Mouse (Mus musculus) neural tube, embryonic 13.5 days (tissue): ENCODE results near the gene Amtn. TPM values are rescaled to one million over a fixed set of nuclear protein-coding genes. Genes with fewer than 3 reads are reported as not detected.
"Not testable (repeated sequence)": the region's sequence is repeated elsewhere in the genome, so short reads cannot be mapped to it uniquely, and the experiment has no call there.

Experiments used
- ATAC-seq: fragments of 200-750 bp; cut with Nextera tagmentation; 2 replicates; pipeline ENCODE4 v1.8.0; 2017; ENCODE audit warnings: low read depth, mild to moderate bottlenecking, moderate TSS enrichment, moderate library complexity
- H3K27ac ChIP-seq: fragments of 300-500 bp; sonication (generic); replicated peaks from 2 replicates; pipeline ENCODE4 v1.5.1; 2015; ENCODE audit warnings: moderate library complexity, mild to moderate bottlenecking, inconsistent platforms
- H3K27me3 ChIP-seq: fragments of 300-500 bp; sonication (generic); 2 replicates; pipeline ENCODE4 v1.6.1; 2015; ENCODE audit warnings: mild to moderate bottlenecking, inconsistent platforms
- H3K36me3 ChIP-seq: fragments of 300-500 bp; sonication (generic); 2 replicates; pipeline ENCODE4 v1.6.1; 2015; ENCODE audit warnings: mild to moderate bottlenecking, inconsistent platforms
- H3K4me1 ChIP-seq: fragments of 300-500 bp; sonication (generic); replicated peaks from 2 replicates; pipeline ENCODE4 v1.6.1; 2015; ENCODE audit warnings: inconsistent platforms
- H3K4me2 ChIP-seq: fragments of 300-500 bp; sonication (generic); 2 replicates; pipeline ENCODE4 v1.6.1; 2015; ENCODE audit warnings: inconsistent platforms, mild to moderate bottlenecking, moderate library complexity
- H3K4me3 ChIP-seq: fragments of 300-500 bp; sonication (generic); 2 replicates; pipeline ENCODE4 v1.5.1; 2015; ENCODE audit warnings: mild to moderate bottlenecking, inconsistent platforms
- H3K9ac ChIP-seq: fragments of 300-500 bp; sonication (generic); 2 replicates; pipeline ENCODE4 v1.6.1; 2015; ENCODE audit warnings: moderate library complexity, mild to moderate bottlenecking, inconsistent platforms
- H3K9me3 ChIP-seq: fragments of 300-500 bp; sonication (generic); 2 replicates; pipeline ENCODE4 v1.6.1; 2016; ENCODE audit warnings: inconsistent platforms
- WGBS: fragments of 180-500 bp; shearing (Covaris S2); methylation state at CpG from one replicate; pipeline ENCODE4 v1.1.7; 2015; 5-methylcytosine and 5-hydroxymethylcytosine counted together
- polyA plus RNA-seq: library from polyadenylated mRNA; unstranded; fragments of >200 nt; fragmentation: Nextera tagmentation; extraction: Ambion mirVana; gene quantifications from 2 replicates; pipeline ENCODE4 v1.2.1, GENCODE M21; 2015

Amtn gene
- polyA plus RNA-seq, result not detected in 2 replicates

- Histone ChIP-seq H3K27me3 (no peaks in the 10 kb centered on the region), H3K4me3 (no peak within 1 kb of the TSS), H3K27ac (no peak within 1 kb of the TSS), H3K4me2 (no peak within 1 kb of the TSS), H3K9me3 (no peaks in the 10 kb centered on the region), H3K4me1 (no peaks in the 10 kb centered on the region), H3K36me3 (no peaks in the 10 kb centered on the region), H3K9ac (no peak within 1 kb of the TSS)
- no peak for ATAC-seq
- WGBS, result 85% methylated on average over 4 of the region's 4 CpGs
Measured at GRCm38 (mm10) chr5:88375808-88376207, at the start of gene Amtn. Amtn (plus strand) TSS chr5:88376108.

- not testable (repeated sequence) for H3K4me2 ChIP-seq, H3K27me3 ChIP-seq, H3K4me3 ChIP-seq, H3K36me3 ChIP-seq, ATAC-seq, H3K27ac ChIP-seq, H3K9ac ChIP-seq, H3K9me3 ChIP-seq, H3K4me1 ChIP-seq
- 46% methylated on average over 2 of the region's 2 CpGs for WGBS
Measured at GRCm38 (mm10) chr5:88348533-88348932, 27.4 kb upstream of the Amtn start.

- WGBS, result 11% methylated on average over 5 of the region's 5 CpGs
- Histone ChIP-seq H3K9ac (no peak overlapping the region), H3K4me1 (no peaks in the 10 kb centered on the region), H3K27ac (no peak overlapping the region), H3K9me3 (no peaks in the 10 kb centered on the region), H3K36me3 (no peaks in the 10 kb centered on the region), H3K27me3 (no peaks in the 10 kb centered on the region), H3K4me3 (no peak overlapping the region), H3K4me2 (no peak overlapping the region)
- no peak for ATAC-seq
Measured at GRCm38 (mm10) chr5:88364768-88365167, 11.1 kb upstream of the Amtn start.

- H3K4me3 ChIP-seq, result no peak overlapping the region
- 75% methylated on average over 1 of the region's 1 CpGs for WGBS
- no peaks in the 10 kb centered on the region for H3K9me3 ChIP-seq
- no peaks in the 10 kb centered on the region for H3K4me1 ChIP-seq
- no peak for ATAC-seq
- no peak overlapping the region for H3K4me2 ChIP-seq
- H3K27me3 ChIP-seq, result no peaks in the 10 kb centered on the region
- no peaks in the 10 kb centered on the region for H3K36me3 ChIP-seq
- H3K9ac ChIP-seq, result no peak overlapping the region
- H3K27ac ChIP-seq, result no peak overlapping the region
Measured at GRCm38 (mm10) chr5:88366886-88367285, 9.0 kb upstream of the Amtn start.

GRCm38 (mm10) chr5:88370578-88371232 lies 5.2 kb upstream of the Amtn start:
- no peak overlapping the region for H3K9ac ChIP-seq
- H3K4me1 ChIP-seq, result no peaks in the 10 kb centered on the region
- H3K27ac ChIP-seq, result no peak overlapping the region
- 86% methylated on average over 6 of the region's 6 CpGs for WGBS
- H3K36me3 ChIP-seq, result no peaks in the 10 kb centered on the region
- H3K4me2 ChIP-seq, result no peak overlapping the region
- H3K4me3 ChIP-seq, result no peak overlapping the region
- no peak for ATAC-seq
- H3K9me3 ChIP-seq, result no peaks in the 10 kb centered on the region
- no peaks in the 10 kb centered on the region for H3K27me3 ChIP-seq

GRCm38 (mm10) chr5:88372563-88372962 lies 3.3 kb upstream of the Amtn start:
- Histone ChIP-seq H3K36me3 (no peaks in the 10 kb centered on the region), H3K9me3 (no peaks in the 10 kb centered on the region)
- no peak for ATAC-seq

GRCm38 (mm10) chr5:88391960-88392359 lies 16.1 kb downstream of the Amtn start:
- ATAC-seq, H3K36me3 ChIP-seq, H3K4me2 ChIP-seq, H3K4me3 ChIP-seq, H3K9me3 ChIP-seq, H3K27me3 ChIP-seq, H3K27ac ChIP-seq, H3K4me1 ChIP-seq, H3K9ac ChIP-seq: not testable (repeated sequence)
- WGBS, result 86% methylated on average over 2 of the region's 2 CpGs

More at GRCm38 (mm10) chr5:88372563-88372962, 3.3 kb upstream of the Amtn start:
- no peak overlapping the region for H3K27ac ChIP-seq
- no peaks in the 10 kb centered on the region for H3K27me3 ChIP-seq
- no peak overlapping the region for H3K9ac ChIP-seq
- H3K4me2 ChIP-seq, result no peak overlapping the region
- H3K4me3 ChIP-seq, result no peak overlapping the region
- no peaks in the 10 kb centered on the region for H3K4me1 ChIP-seq
- WGBS, result 87% methylated on average over 6 of the region's 6 CpGs

GRCm38 (mm10) chr5:88398581-88398980 lies 22.7 kb downstream of the Amtn start:
- WGBS, result 64% methylated on average over 5 of the region's 5 CpGs
- Histone ChIP-seq H3K27me3 (no peaks in the 10 kb centered on the region), H3K4me3 (no peak overlapping the region), H3K4me1 (no peaks in the 10 kb centered on the region), H3K9ac (no peak overlapping the region), H3K9me3 (no peaks in the 10 kb centered on the region), H3K4me2 (no peak overlapping the region), H3K36me3 (no peaks in the 10 kb centered on the region), H3K27ac (no peak overlapping the region)
- no peak for ATAC-seq

GRCm38 (mm10) chr5:88399849-88400248 lies 23.9 kb downstream of the Amtn start:
- H3K4me1 ChIP-seq, result no peaks in the 10 kb centered on the region
- H3K9me3 ChIP-seq, result no peaks in the 10 kb centered on the region
- no peaks in the 10 kb centered on the region for H3K36me3 ChIP-seq
- no peak; the same call in 1 of the 2 replicates for ATAC-seq
- no peak overlapping the region for H3K9ac ChIP-seq
- H3K4me2 ChIP-seq, result no peak overlapping the region
- H3K4me3 ChIP-seq, result no peak overlapping the region
- H3K27ac ChIP-seq, result no peak overlapping the region
- no peaks in the 10 kb centered on the region for H3K27me3 ChIP-seq
- WGBS, result 8% methylated on average over 6 of the region's 6 CpGs

GRCm38 (mm10) chr5:88401464-88401863 lies 25.6 kb downstream of the Amtn start:
- Histone ChIP-seq H3K4me1 (no peaks in the 10 kb centered on the region), H3K4me3 (no peak overlapping the region), H3K36me3 (no peaks in the 10 kb centered on the region), H3K9ac (no peak overlapping the region), H3K27ac (no peak overlapping the region), H3K9me3 (no peaks in the 10 kb centered on the region), H3K27me3 (no peaks in the 10 kb centered on the region), H3K4me2 (no peak overlapping the region)
- 78% methylated on average over 3 of the region's 3 CpGs for WGBS
- no peak for ATAC-seq

GRCm38 (mm10) chr5:88420319-88421065 lies 44.6 kb downstream of the Amtn start:
- Histone ChIP-seq H3K27me3 (no peaks in the 10 kb centered on the region), H3K9me3 (no peaks in the 10 kb centered on the region), H3K4me3 (no peak overlapping the region), H3K4me2 (no peak overlapping the region), H3K36me3 (no peaks in the 10 kb centered on the region), H3K27ac (no peak overlapping the region), H3K4me1 (no peaks in the 10 kb centered on the region), H3K9ac (no peak overlapping the region)
- 95% methylated on average over 8 of the region's 8 CpGs for WGBS
- ATAC-seq, result no peak

GRCm38 (mm10) chr5:88424892-88425291 lies 49.0 kb downstream of the Amtn start:
- 64% methylated on average over 2 of the region's 2 CpGs for WGBS

More at GRCm38 (mm10) chr5:88424892-88425291, 49.0 kb downstream of the Amtn start:
- H3K4me2 ChIP-seq, H3K9me3 ChIP-seq, H3K9ac ChIP-seq, ATAC-seq, H3K36me3 ChIP-seq, H3K27ac ChIP-seq, H3K27me3 ChIP-seq, H3K4me3 ChIP-seq, H3K4me1 ChIP-seq: not testable (repeated sequence)
